Mouse (Mus musculus): ENCODE data around the gene Mitf.

DNA sequence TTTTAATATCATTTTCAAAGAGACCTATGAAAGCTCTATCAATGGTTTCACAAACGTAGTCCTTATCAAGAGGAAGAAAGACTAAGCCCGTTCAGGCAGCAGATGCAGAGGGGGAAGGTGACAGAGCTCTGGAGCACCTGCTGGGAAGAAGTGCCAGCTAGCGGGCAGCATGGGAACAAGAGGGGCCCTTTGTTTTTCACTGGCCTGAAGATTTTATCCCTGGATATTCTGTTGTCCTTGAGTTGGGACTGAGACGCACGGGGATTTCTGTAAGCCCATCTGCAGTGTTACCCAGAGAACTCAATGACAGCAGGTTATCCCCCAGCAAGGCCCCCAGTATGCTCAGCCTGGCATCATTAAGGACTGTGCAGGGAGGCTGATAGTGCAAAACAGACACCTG, 258.1 kb downstream of the Mitf start:
- TF ChIP-seq POLR2A (IDR thresholded peaks at IDR 0.05; ENCODE audit: borderline replicate concordance, low read depth, low read length): no peak
- TF ChIP-seq CTCF (IDR thresholded peaks at IDR 0.05; ENCODE audit: low read depth, low read length): no peak

All from bone marrow macrophage, adult 2 months (primary cell).